In genomic region chr3:84814762-84815381, GRCm38 (mm10) we compare ENCODE assay signal across 8 mouse cellular contexts. TPM values are rescaled to one million over a fixed set of nuclear protein-coding genes. Genes with fewer than 3 reads are reported as not detected.
DNase-seq lines count a peak whose midpoint lies in the region; ATAC-seq and TF ChIP-seq lines count a peak whose summit lies in the region.

TSS of gene Fbxw7 (plus strand) at chr3:84815268.

- WGBS in spleen, adult 2 months: under 1% methylated on average over 58 of the region's 76 CpGs
- WGBS in hindbrain, embryonic 15.5 days: under 1% methylated on average over 62 of the region's 76 CpGs
- WGBS in limb, embryonic 10.5 days: under 1% methylated on average over 72 of the region's 76 CpGs

- H3K4me1 ChIP-seq in spleen, adult 2 months (ENCODE audit: control insufficient read depth, insufficient read depth, insufficient read length): peaks cover 3% of the 10 kb centered on the region; the same call in 1 of the 2 replicates
- peaks cover 36% of the 10 kb centered on the region for H3K4me1 ChIP-seq in hindbrain, embryonic 15.5 days (replicated peaks)
- peaks cover 25% of the 10 kb centered on the region for H3K4me1 ChIP-seq in limb, embryonic 10.5 days

- no peaks in the 10 kb centered on the region; the same call in 1 of the 2 replicates for H3K36me3 ChIP-seq in spleen, adult 2 months (ENCODE audit: control insufficient read depth, insufficient read depth, low read length)
- no peaks in the 10 kb centered on the region for H3K36me3 ChIP-seq in hindbrain, embryonic 15.5 days
- peaks cover 7% of the 10 kb centered on the region; the same call in 1 of the 2 replicates for H3K36me3 ChIP-seq in limb, embryonic 10.5 days

- peak in 1 of 2 experiments; percentile 31 for DNase-seq in spleen, adult 2 months (ENCODE audit: low read depth in 1 of 2, low spot score in 2 of 2)
- DNase-seq in spleen, adult 12 weeks (ENCODE audit: low spot score): no peak
- DNase-seq in adrenal gland, postnatal 4 days (ENCODE audit: low spot score in 2 of 2): peak; percentile 7 to 10
- DNase-seq in gastrocnemius, adult 8-10 months (ENCODE audit: low spot score in 2 of 2): peak in 1 of 2 experiments; percentile 5
- peak; percentile 65 for DNase-seq in limb, embryonic 10.5 days (ENCODE audit: low spot score)

- TF ChIP-seq CTCF in spleen, adult 2 months (IDR thresholded peaks at IDR 0.05; ENCODE audit: extremely low read depth, insufficient read depth, insufficient read length, insufficient replicate concordance): no peak

- TF ChIP-seq POLR2A in spleen, adult 2 months (IDR thresholded peaks at IDR 0.05; ENCODE audit: low read depth, low read length): no peak

- peak within 1 kb of the TSS; percentile 88 for H3K9ac ChIP-seq in hindbrain, embryonic 15.5 days

- no peaks in the 10 kb centered on the region for H3K9me3 ChIP-seq in hindbrain, embryonic 15.5 days
- H3K9me3 ChIP-seq in limb, embryonic 10.5 days (replicated peaks): no peaks in the 10 kb centered on the region

- ATAC-seq in hindbrain, embryonic 15.5 days (ENCODE audit: low FRiP score, low read depth): no peak; the same call in none of the 2 replicates
- ATAC-seq in monocyte, adult 5-6 weeks (replicated peaks; ENCODE audit: insufficient number of reproducible peaks, low FRiP score, low TSS enrichment, poor library complexity, severe bottlenecking): no peak
- no peak for ATAC-seq in granulocyte monocyte progenitor cell, adult 5-6 weeks (replicated peaks; ENCODE audit: poor library complexity, severe bottlenecking)

- no peaks in the 10 kb centered on the region for H3K27me3 ChIP-seq in spleen, adult 2 months (ENCODE audit: control insufficient read depth, insufficient read depth, low read length)
- no peaks in the 10 kb centered on the region for H3K27me3 ChIP-seq in hindbrain, embryonic 15.5 days
- H3K27me3 ChIP-seq in limb, embryonic 10.5 days (ENCODE audit: low read depth, poor library complexity, severe bottlenecking): no peaks in the 10 kb centered on the region

- peak within 1 kb of the TSS; percentile 100 for H3K4me2 ChIP-seq in hindbrain, embryonic 15.5 days

- H3K27ac ChIP-seq in spleen, adult 2 months (ENCODE audit: insufficient read depth, low read length): peak within 1 kb of the TSS; percentile 94
- peak within 1 kb of the TSS; percentile 94 for H3K27ac ChIP-seq in hindbrain, embryonic 15.5 days (replicated peaks)
- H3K27ac ChIP-seq in limb, embryonic 10.5 days: peak within 1 kb of the TSS; percentile 91

- H3K4me3 ChIP-seq in spleen, adult 2 months (ENCODE audit: extremely low read depth, insufficient read depth, insufficient read length): peak within 1 kb of the TSS; percentile 94
- H3K4me3 ChIP-seq in hindbrain, embryonic 15.5 days: peak within 1 kb of the TSS; percentile 99
- peak within 1 kb of the TSS; percentile 98 for H3K4me3 ChIP-seq in limb, embryonic 10.5 days

RNA-seq across cellular contexts. Expression of gene Fbxw7, which starts in this region (rescaled TPM):
- polyA plus RNA-seq in spleen, adult 2 months (2012; rRNA removed): 2.8 and 3.4 TPM in 2 replicates
- 10 to 100 TPM; 24.4 to 24.7 TPM for total RNA-seq in adrenal gland, postnatal 4 days (2021)
- 10 to 100 TPM; 15.7 to 22.0 (median 19.0) TPM for total RNA-seq in gastrocnemius, adult 8-10 months (2022)
- 32.5 and 34.7 TPM in 2 replicates for polyA plus RNA-seq in hindbrain, embryonic 15.5 days (2015; fragmentation: Nextera tagmentation; extraction: Ambion mirVana)
- 8.0 and 8.1 TPM in 2 replicates for polyA plus RNA-seq in limb, embryonic 10.5 days (2016; fragmentation: Nextera tagmentation; extraction: Ambion mirVana)
- 48.2 to 60.5 TPM (median 53.6 TPM) in 3 replicates for total RNA-seq in monocyte, adult 5-6 weeks (2017)
- 3.6 and 7.2 TPM in 2 replicates for total RNA-seq in granulocyte monocyte progenitor cell, adult 5-6 weeks (2014; fragmentation: Nextera tagmentation)
- total RNA-seq in granulocyte monocyte progenitor cell, adult 5-6 weeks (2017): 13.3 and 14.8 TPM in 2 replicates
